Mouse (Mus musculus) liver, embryonic 14.5 days (tissue): Measurements from ENCODE around the gene Plagl1.

Experiments
- CTCF ChIP-seq: IDR thresholded peaks from 2 replicates; pipeline ENCODE4 v1.5.1; 2016; ENCODE audit warnings: antibody characterized with exemption, low read depth, control low read depth
- EP300 ChIP-seq: IDR thresholded peaks from 2 replicates; pipeline ENCODE4 v1.6.1; 2016; ENCODE audit warnings: antibody characterized with exemption, low read depth

DNA sequence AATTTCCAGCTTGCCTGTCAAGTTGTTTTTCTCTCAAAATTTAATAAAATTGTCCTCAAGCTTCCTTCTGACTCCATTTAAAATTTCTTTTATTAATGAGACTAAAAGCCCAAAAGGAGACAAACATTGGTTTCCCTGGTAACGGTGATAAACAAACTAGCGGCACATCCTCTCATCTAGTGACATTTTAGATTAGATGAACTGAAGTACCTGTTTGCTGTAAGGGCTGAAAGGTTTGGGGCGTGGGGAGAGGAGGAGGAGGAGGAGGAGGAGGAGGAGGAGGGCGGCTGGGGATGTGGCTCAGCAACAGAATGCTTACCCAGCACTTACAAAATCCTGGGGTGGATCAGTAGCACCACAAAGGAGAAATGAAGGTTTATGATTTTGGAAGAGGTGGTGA, 12.5 kb upstream of the Plagl1 start:
- no peak for TF ChIP-seq CTCF
- no peak for TF ChIP-seq EP300
